Mouse (Mus musculus): ENCODE results near the gene Hsp90ab1.

Gene Hsp90ab1

GRCm38 (mm10) chr17:45595736-45596390 lies 22.8 kb upstream of the Hsp90ab1 start:
- DNase-seq = no peak

GRCm38 (mm10) chr17:45594881-45595735 lies 22.0 kb upstream of the Hsp90ab1 start:
- DNase-seq = peak; percentile 78 to 79

DNA sequence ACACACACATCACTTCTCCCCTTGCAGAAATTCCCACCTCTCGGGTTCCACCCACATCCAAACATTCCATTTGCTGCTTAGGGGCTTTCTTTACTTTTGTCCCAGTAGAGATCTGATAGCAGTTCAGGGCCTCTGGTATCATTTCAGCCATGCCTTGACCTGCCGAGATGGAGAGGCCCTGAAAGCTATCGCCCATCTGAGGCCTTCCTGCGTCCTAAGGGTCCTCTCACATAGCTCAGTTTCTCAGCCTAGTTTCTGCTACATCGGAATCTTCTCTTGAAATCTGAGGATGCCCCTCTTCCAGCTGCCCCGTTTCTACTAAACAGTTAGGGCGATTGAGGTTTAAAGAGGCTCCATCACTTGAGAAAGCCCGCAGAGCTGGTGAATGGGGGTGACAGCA lies 21.1 kb upstream of the Hsp90ab1 start:
- DNase-seq = no peak

DNA sequence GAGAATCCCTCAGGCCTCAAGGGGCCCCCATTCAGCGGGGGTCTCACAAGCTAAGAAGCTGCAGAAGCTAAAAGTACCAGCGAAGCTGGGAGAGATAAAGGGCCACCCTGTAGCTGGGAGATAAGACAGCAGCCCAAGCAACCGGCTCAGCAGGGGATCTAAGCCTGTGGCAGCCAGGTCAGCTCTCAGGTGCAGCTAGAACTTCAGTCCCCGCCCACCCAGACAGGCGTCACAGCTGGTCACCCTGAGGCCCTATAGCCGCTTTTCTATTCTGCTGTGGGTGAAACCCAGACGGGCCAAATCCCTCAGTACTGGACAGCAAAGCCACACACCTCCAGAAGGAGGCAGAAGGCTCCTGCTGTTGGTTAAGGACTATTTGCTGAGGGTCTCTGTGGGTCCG lies 20.4 kb upstream of the Hsp90ab1 start:
- no peak for DNase-seq

DNA sequence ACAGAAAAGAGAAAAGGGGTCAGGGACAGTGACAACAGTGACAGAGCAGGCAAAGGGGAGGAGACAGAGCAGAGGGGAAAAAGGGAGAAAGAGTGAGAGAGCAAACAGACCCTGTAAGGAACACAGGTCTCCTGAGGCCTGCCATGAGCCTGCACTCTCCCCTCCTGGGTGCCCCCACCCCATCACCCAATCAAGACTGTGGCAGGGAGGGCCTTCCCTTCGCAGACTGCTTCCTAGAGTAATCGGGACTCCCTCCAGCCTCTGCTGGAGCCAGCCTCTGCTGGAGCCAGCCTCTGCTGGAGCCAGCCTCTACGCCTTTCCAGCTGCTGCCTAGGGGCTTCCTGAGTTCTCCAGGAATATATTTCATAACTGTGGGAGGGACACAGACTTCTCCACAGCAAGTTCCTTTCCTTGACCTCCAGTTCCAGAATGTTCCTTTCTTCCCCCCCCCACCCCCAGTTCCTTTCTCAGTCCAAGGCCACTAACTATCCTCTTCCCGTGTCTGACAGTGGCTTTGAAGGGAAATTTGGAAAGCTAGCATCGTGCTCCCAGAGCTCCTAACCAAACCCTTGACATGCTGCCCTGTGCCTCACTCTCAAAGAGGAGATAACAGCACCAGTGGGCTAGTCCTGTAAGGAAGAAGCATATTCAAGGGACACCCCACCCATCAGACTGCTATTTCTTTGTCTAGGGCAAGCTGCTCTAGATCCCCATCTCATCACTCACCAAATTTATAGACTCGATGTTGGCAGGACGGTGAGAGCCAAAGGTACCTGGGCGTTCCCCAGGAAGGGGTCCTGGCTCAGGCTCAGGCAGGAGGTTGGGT lies 19.7 kb upstream of the Hsp90ab1 start:
- DNase-seq = no peak

DNA sequence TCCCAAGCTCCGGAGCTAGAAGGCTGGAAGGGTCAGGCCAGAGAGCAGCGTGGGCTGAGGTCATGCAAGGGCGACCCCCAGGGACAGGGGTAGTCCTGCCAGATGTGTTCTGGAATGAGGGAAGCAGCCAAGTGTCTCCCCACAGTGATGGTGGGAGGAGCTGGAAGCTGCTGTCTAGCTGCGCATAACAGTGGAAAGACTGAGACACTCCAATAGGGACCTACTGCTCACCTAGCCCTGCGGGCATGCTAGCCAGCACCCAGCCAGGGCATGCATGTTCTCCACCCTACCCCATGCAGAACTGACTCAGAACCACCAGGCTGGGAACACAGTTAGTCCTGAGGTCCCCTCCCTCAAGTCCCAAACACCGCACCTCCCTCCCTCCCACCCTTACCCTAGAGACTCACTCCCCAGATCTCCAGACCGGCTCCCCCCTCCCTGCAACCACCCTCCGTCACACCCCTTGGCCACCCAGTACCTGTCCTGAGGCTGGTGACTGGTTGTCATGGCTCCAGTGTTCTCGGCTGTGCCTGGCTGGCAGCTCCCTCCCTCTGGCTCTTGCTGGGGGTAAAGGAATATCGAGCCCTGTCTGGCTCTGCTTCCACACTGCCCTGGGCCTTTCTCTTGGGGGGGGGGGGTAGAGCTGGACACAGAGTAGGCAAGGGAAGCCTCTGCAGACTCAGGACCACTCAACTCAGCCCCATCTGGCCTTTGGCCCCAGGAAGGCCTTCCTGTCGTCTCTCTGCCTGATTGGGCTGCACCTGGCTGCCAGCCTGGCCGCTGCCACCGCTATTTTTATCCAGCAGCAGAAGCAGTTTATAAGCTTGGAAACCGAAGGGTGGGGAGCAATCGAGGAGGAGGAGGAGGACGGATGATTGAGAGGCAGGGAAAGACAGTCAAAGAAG lies 18.9 kb upstream of the Hsp90ab1 start:
- no peak for DNase-seq

- DNase-seq = no peak
These were observed 17.3 kb upstream of the Hsp90ab1 start for GRCm38 (mm10) chr17:45590410-45590809.

- no peak for DNase-seq
These were observed 16.8 kb upstream of the Hsp90ab1 start for GRCm38 (mm10) chr17:45589844-45590243.

GRCm38 (mm10) chr17:45589236-45589635 lies 16.2 kb upstream of the Hsp90ab1 start:
- DNase-seq = no peak

GRCm38 (mm10) chr17:45588370-45588769 lies 15.3 kb upstream of the Hsp90ab1 start:
- DNase-seq = no peak

DNA sequence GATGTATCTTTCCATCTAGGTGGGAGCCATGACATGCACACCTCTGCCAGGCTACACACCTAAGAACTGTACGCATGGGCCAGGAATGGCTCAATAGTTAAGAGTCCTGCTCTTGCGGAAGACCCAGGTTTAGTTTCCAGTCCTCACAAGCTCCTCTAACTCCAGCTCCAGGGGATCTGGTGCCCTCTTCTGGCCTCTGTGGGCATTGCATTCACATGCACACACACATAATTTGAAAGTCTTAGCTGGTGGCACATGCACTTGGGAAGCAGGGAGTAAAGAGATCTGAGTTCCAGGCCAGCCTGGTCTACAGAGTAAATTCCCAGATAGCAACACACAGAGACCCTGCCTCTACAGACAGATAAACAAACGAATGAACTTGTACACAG lies 13.4 kb upstream of the Hsp90ab1 start:
- no peak for DNase-seq

DNA sequence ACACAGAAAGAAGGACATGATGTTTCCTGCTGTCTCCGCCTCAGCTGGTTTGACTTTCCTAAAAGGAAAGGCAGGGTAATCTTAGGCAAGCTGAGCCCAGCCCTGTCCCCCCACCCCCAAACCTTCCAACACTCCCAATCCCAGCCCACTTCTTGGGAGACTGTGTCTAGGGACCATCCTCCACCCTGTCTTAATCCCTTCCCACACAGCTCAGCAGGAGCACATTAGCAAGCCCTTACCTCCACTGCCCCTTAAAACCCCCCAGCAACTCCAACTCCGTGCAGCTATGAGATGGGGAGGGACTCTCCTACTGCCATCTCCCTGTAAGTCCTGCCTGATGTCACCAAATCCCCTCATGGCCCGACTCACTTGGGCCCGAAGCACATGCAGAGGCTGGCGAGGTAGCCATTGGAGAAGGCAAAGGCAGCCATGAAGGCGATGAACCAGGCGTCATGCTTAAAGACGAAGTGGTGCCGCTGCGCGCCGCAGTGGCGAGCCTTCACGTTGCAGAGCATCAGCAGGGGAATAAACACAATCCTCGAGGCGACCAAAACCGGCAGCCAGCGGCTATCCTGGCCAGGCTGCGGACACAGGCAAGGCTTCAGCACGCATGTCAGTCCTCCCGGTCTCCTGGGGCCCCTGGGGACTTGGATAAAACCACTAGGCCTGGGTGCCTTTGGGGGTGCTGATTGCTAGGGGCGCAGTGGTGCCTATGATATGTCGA lies 12.8 kb upstream of the Hsp90ab1 start:
- DNase-seq = no peak

DNA sequence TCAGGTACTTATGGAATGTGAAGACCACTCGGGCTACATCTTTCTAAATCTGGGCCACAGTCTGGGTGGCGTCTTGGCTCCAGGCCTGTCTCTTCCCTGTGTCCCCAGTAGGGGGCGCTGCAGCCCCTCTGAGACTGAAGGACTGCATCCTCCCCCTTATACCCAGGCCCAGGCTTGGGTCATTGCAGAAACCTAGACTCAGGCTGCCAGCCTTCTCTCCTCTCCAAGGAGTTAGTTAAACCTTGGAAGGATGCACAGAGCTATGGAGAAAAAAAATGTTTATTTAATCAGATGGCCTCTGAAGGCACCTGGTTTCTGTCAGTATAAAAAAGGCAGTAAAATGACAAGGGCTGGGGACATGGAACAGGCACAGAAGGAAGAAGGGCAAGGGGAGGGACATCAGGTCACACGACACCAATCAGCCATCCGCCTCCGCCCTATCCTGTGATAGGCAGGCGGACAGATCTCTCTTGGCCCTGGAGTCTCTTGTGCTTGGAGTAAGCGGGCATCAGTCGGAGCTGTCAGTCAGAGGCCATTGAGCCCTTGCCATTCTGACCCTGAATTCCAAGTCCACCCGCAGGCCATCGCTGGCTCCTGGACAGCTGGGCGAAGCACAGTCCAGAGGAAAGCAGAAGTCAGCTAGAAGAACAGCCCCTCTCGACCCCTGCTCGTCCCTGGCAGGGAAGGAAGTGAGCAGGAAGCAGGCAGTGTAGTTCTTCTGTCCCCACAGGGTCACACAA lies 12.0 kb upstream of the Hsp90ab1 start:
- peak in 1 of 2 experiments; percentile 54 for DNase-seq

DNA sequence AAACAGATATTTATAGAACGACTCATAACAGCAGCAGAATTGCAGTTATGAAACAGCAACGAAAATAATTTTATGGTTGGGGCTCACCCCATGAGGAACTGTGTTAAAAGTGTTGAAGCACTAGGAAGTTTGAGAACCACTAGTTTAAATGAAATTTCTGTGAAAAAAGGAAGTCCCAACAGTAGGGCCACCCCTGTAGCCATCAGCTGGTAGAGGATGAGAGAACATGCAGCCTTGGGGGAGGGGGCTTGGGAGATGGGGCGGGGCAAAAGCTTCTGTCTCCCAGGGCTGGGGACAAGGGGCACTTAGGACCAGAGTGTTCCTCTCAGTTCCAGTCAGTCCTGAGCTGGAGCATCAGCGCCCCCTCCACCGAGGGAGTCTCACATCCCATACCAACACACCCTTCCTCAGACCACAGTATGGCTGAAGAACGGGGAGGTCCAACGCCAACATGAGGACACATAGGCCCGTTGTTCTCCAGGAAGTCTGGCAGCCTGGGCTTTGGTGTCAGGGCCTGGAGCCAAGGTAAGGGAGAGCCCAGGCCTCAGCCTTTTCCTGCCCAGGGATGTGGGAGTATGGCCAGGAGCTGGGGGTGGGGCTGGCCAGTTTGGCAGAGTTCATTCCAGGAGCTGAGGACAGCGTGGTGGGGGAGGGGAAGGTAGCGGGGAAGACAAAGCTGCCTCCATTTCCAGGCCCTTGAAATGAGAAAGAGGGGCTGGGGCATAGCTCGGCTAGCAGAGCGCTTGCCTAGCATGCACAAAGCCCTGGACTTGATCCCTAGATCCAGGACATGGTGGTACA lies 11.2 kb upstream of the Hsp90ab1 start:
- DNase-seq = peak in 1 of 2 experiments; percentile 46

- no peak for DNase-seq
These were observed 9.8 kb upstream of the Hsp90ab1 start for GRCm38 (mm10) chr17:45582715-45583355.

DNA sequence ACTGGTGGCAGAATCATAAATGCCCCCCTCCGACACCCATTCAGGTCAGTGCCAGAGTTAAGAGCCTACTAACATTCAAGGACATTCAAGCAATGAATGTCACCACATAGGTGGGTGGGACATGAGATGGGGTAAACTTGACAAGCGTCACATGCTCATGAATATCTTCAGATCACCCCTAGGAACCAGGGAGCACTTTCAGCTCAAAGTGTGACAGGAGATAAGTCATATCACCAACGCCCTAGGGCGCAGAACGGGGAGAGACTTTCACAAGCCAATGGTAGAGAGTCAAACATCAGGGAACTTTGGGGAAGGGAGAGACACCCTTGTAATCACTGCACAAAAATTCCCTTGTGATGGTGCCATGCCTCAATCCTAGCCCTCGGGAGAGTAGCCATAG lies 9.1 kb upstream of the Hsp90ab1 start:
- no peak for DNase-seq

DNA sequence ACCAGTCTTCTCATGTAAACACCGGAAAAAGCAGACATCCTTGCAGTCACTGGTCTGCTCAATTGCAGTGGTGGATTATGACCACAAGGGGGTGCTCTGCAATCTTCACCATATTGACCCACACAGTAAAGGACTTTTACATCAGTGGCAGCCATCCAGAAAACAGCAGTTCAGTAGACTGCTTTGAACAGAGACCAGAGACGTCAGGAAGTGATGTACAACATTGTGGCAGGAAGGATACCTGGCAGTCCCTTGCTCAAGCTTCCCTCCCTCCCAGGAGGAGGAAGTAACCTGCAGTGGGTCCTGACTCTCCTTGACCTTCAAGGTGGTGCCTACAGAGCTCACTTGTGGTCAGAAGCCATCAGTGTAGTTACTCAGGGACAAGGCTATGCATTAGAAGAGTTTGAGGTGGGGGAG lies 8.5 kb upstream of the Hsp90ab1 start:
- peak in 1 of 2 experiments; percentile 50 for DNase-seq

DNA sequence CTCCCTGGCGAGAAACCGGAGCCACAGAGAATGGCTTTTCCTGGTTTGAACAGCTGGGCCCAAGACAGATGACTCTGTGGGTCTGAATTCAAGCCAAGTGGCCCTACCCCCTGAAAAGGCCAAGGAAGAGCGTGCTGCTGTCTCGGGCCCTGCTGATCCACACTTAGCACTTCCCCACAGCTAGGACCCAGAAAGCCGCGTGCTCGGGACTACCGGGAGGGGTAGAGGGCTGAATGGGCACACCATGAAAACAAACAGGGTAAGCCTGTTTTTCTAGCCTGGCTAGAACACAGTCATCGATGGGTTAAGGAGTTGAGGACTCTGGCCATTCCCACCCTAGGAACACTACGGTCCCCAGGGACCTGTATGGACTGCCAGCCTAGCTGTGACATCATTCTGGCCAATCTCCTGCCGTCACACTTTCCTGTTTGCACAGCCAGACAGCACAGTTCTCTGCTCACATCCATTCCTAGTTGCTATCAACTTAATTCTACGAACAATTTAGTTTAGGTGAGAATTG lies 7.9 kb upstream of the Hsp90ab1 start:
- DNase-seq = no peak

DNA sequence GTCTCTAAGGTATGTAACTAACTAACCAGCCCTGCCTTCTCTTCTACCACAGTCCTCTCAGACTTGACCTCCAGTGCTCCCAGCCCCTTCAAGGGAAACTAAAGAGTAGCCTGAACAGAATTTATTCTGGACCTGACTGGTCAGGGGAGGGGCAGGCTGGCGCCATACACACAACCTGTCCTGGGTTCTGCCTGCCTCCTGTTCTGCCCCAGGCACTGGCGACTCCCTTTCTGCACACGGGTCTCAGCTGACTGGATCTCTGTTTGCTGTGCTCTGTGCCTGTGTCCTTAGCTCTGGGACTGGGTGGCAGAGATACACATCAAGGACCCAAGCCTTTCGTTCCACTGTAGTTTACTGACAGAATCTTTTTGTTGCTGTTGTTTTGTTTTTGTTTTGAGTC lies 6.5 kb upstream of the Hsp90ab1 start:
- no peak for DNase-seq

Data from thymus, adult 18-20 months (tissue).